Mouse (Mus musculus) left cerebral cortex, adult 9 months (tissue): Measurements from ENCODE around the gene Nadsyn1.

Source experiments
- DNase-seq, 2 experiments: peaks; one replicate each; pipeline ENCODE4 v3.0.0; 2022; ENCODE audit warnings: low spot score in 2 of 2

Gene Nadsyn1

GRCm38 (mm10) chr7:143822375-143823265 is at the start of gene Nadsyn1, which contains the start of gene Dhcr7:
Gene Nadsyn1 (minus strand): TSS chr7:143822849.
Gene Dhcr7 (plus strand): TSS chr7:143823145.
- DNase-seq, result peak; percentile 96 to 98

- DNase-seq, result no peak
Measured at GRCm38 (mm10) chr7:143868874-143869273, 46.2 kb upstream of the Nadsyn1 start.

- DNase-seq, result no peak
Measured at GRCm38 (mm10) chr7:143866538-143866937, 43.9 kb upstream of the Nadsyn1 start, which contains the start of gene Gm498. Gene Gm498 (plus strand): TSS chr7:143866838.

- no peak for DNase-seq
Measured at GRCm38 (mm10) chr7:143848768-143849482, 26.3 kb upstream of the Nadsyn1 start.

GRCm38 (mm10) chr7:143848127-143848767 is 25.6 kb upstream of the Nadsyn1 start:
- no peak for DNase-seq

GRCm38 (mm10) chr7:143841301-143841700 is 18.7 kb upstream of the Nadsyn1 start:
- no peak for DNase-seq

- DNase-seq, result no peak
Measured at GRCm38 (mm10) chr7:143840121-143840520, 17.5 kb upstream of the Nadsyn1 start.

GRCm38 (mm10) chr7:143837705-143838358 is 15.2 kb upstream of the Nadsyn1 start:
- DNase-seq, result no peak

- DNase-seq, result no peak
Measured at GRCm38 (mm10) chr7:143834972-143835371, 12.3 kb upstream of the Nadsyn1 start.

- DNase-seq, result no peak
Measured at GRCm38 (mm10) chr7:143834316-143834715, 11.7 kb upstream of the Nadsyn1 start.

GRCm38 (mm10) chr7:143833581-143834190 is 11.0 kb upstream of the Nadsyn1 start:
- DNase-seq, result no peak

- no peak for DNase-seq
Measured at GRCm38 (mm10) chr7:143832611-143833010, 10.0 kb upstream of the Nadsyn1 start.

- DNase-seq, result peak in 1 of 2 experiments; percentile 16
Measured at GRCm38 (mm10) chr7:143832196-143832595, 9.5 kb upstream of the Nadsyn1 start.

- no peak for DNase-seq
Measured at GRCm38 (mm10) chr7:143830399-143830798, 7.8 kb upstream of the Nadsyn1 start.

GRCm38 (mm10) chr7:143829504-143830331 is 7.1 kb upstream of the Nadsyn1 start:
- DNase-seq, result peak; percentile 94 to 97

GRCm38 (mm10) chr7:143826985-143827384 is 4.3 kb upstream of the Nadsyn1 start:
- no peak for DNase-seq

- no peak for DNase-seq
Measured at GRCm38 (mm10) chr7:143823266-143823605, 587 bp upstream of the Nadsyn1 start.

GRCm38 (mm10) chr7:143821241-143821640 is 1.4 kb downstream of the Nadsyn1 start:
- no peak for DNase-seq

- no peak for DNase-seq
Measured at GRCm38 (mm10) chr7:143819201-143819600, 3.4 kb downstream of the Nadsyn1 start.

- no peak for DNase-seq
Measured at GRCm38 (mm10) chr7:143808909-143809308, 13.7 kb downstream of the Nadsyn1 start.
